Mouse (Mus musculus): Measurements from ENCODE around the gene Rps5. TPM values are rescaled to one million over a fixed set of nuclear protein-coding genes. Genes with fewer than 3 reads are reported as not detected.
"Not testable (repeated sequence)": the region's sequence is repeated elsewhere in the genome, so short reads cannot be mapped to it uniquely, and the experiment has no call there.

Gene Rps5
- polyA plus RNA-seq, 1 experiment = 1,220 TPM

GRCm38 (mm10) chr7:12926316-12926715 is 4.2 kb downstream of the Rps5 start:
- Histone ChIP-seq H3K4me3 (ENCODE audit: insufficient read depth, low read length) (no peak overlapping the region), H3K27ac (ENCODE audit: insufficient read depth, low read depth, low read length) (no peak overlapping the region)
- TF ChIP-seq POLR2A (IDR thresholded peaks at IDR 0.05; ENCODE audit: borderline replicate concordance, low read depth, low read length) = no peak
- TF ChIP-seq CTCF (IDR thresholded peaks at IDR 0.05; ENCODE audit: low read depth, low read length) = no peak

DNA sequence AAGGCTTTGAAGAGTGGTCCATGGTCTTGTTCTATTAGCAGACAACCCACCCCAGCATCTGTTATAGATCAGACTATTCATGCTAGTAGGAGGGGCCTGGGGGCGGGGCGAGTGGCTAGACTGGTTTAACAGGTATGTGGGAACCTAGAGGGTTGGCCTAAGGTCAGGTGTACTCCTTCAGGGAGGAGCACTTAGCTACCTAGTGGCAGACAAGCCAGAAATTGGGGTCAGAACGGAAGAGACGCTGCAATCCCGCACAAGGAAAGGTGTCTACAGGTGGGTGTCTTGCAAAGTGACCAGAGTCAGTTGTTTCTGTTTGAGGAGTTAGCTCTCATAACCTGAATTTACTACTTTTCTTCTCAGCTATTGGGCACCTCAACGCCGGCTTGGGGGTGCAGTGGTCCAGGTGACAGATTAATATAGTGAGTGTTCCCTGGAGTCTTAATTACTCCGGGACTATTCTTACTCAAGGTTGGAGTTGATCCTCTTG is 5.1 kb downstream of the Rps5 start, which contains the start of gene Rnf225:
Gene Rnf225 (plus strand): TSS at position 226 of the 490 bp plus-strand sequence.
- Histone ChIP-seq H3K4me3 (ENCODE audit: insufficient read depth, low read length) (no peak within 1 kb of the TSS), H3K27ac (ENCODE audit: insufficient read depth, low read depth, low read length) (no peak within 1 kb of the TSS), H3K4me1 (ENCODE audit: control insufficient read depth, insufficient read depth, low read length) (no peaks in the 10 kb centered on the region)
- no peak for TF ChIP-seq CTCF (IDR thresholded peaks at IDR 0.05; ENCODE audit: low read depth, low read length)
- no peak for TF ChIP-seq POLR2A (IDR thresholded peaks at IDR 0.05; ENCODE audit: borderline replicate concordance, low read depth, low read length)

More at GRCm38 (mm10) chr7:12926316-12926715, 4.2 kb downstream of the Rps5 start:
- no peaks in the 10 kb centered on the region for H3K4me1 ChIP-seq (ENCODE audit: control insufficient read depth, insufficient read depth, low read length)

GRCm38 (mm10) chr7:12927693-12928589 is 5.9 kb downstream of the Rps5 start:
- Histone ChIP-seq H3K27ac (ENCODE audit: insufficient read depth, low read depth, low read length) (no peak overlapping the region), H3K4me3 (ENCODE audit: insufficient read depth, low read length) (no peak overlapping the region), H3K4me1 (ENCODE audit: control insufficient read depth, insufficient read depth, low read length) (no peaks in the 10 kb centered on the region)
- TF ChIP-seq CTCF (IDR thresholded peaks at IDR 0.05; ENCODE audit: low read depth, low read length) = no peak

- no peak overlapping the region for H3K27ac ChIP-seq (ENCODE audit: insufficient read depth, low read depth, low read length)
- H3K4me3 ChIP-seq (ENCODE audit: insufficient read depth, low read length) = no peak overlapping the region
- H3K4me1 ChIP-seq (ENCODE audit: control insufficient read depth, insufficient read depth, low read length) = no peaks in the 10 kb centered on the region
- no peak for TF ChIP-seq CTCF (IDR thresholded peaks at IDR 0.05; ENCODE audit: low read depth, low read length)
Measured at GRCm38 (mm10) chr7:12933615-12934140, 11.6 kb downstream of the Rps5 start.

GRCm38 (mm10) chr7:12934808-12935207 is 12.7 kb downstream of the Rps5 start:
- Histone ChIP-seq H3K4me3 (ENCODE audit: insufficient read depth, low read length) (no peak overlapping the region), H3K27ac (ENCODE audit: insufficient read depth, low read depth, low read length) (no peak overlapping the region), H3K4me1 (ENCODE audit: control insufficient read depth, insufficient read depth, low read length) (no peaks in the 10 kb centered on the region)
- TF ChIP-seq CTCF (IDR thresholded peaks at IDR 0.05; ENCODE audit: low read depth, low read length) (no peak), POLR2A (IDR thresholded peaks at IDR 0.05; ENCODE audit: borderline replicate concordance, low read depth, low read length) (no peak)

DNA sequence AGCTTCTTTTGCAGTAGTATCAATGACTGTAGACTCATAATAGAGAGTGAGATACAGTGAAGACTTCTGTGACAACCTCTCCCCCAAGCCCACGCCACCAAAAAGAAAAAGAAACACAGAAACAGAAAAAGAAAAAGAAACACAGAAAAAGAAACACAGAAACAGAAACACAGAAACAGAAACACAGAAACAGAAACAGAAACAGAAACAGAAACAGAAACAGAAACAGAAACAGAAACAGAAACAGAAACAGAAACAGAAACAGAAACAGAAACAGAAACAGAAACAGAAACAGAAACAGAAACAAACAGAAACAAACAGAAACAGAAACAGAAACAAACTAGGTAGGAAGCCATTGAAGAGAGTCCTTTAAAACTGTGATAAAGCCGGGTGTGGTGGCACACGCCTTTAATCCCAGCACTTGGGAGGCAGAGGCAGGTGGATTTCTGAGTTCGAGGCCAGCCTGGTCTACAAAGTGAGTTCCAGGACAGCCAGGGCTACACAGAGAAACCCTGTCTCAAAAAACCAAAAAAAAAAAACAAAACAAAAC is 15.2 kb downstream of the Rps5 start:
- H3K4me1 ChIP-seq (ENCODE audit: control insufficient read depth, insufficient read depth, low read length); H3K4me3 ChIP-seq (ENCODE audit: insufficient read depth, low read length); H3K27ac ChIP-seq (ENCODE audit: insufficient read depth, low read depth, low read length): not testable (repeated sequence)

DNA sequence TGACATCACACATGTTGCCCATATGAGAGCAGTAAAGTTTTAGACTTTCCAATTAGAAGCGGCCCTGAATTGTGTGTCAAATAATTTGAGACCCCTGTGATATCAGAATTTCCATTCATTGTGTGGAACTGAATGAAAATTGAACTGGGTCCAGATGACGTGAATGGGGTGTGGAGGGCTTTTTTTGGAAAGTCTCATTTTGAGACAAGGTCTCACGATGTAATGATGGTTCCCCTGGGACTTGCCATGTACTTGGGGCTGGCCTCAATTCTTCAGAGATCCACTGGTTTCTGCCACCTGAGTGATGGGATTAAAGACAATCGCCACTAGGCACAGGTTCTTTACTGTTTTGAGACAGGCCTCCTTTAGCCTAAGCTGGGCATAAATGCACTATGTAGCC is 18.5 kb downstream of the Rps5 start:
- Histone ChIP-seq H3K4me3 (ENCODE audit: insufficient read depth, low read length) (no peak overlapping the region), H3K4me1 (ENCODE audit: control insufficient read depth, insufficient read depth, low read length) (no peaks in the 10 kb centered on the region), H3K27ac (ENCODE audit: insufficient read depth, low read depth, low read length) (no peak overlapping the region)
- no peak for TF ChIP-seq CTCF (IDR thresholded peaks at IDR 0.05; ENCODE audit: low read depth, low read length)

DNA sequence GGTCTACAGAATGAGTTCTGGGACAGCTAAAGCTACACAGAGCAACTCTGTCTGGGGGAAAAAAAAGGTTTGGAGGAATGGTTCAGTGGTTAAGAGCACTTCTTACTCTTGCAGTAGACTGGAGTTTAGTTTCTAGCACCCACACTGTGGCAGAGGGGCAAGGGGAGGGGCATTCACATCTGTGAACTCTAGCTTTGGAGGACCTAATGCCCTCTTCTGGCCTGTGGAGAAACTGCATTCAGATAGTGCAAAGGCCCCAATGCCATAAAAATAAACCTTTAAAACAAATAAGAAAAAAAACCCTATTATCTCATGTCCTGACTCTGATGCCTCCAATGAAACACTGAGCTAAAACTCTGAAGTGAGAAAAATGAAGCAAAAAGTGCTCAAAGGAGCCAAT is 21.4 kb downstream of the Rps5 start:
- Histone ChIP-seq H3K4me1 (ENCODE audit: control insufficient read depth, insufficient read depth, low read length) (no peaks in the 10 kb centered on the region), H3K4me3 (ENCODE audit: insufficient read depth, low read length) (no peak overlapping the region), H3K27ac (ENCODE audit: insufficient read depth, low read depth, low read length) (no peak overlapping the region)

DNA sequence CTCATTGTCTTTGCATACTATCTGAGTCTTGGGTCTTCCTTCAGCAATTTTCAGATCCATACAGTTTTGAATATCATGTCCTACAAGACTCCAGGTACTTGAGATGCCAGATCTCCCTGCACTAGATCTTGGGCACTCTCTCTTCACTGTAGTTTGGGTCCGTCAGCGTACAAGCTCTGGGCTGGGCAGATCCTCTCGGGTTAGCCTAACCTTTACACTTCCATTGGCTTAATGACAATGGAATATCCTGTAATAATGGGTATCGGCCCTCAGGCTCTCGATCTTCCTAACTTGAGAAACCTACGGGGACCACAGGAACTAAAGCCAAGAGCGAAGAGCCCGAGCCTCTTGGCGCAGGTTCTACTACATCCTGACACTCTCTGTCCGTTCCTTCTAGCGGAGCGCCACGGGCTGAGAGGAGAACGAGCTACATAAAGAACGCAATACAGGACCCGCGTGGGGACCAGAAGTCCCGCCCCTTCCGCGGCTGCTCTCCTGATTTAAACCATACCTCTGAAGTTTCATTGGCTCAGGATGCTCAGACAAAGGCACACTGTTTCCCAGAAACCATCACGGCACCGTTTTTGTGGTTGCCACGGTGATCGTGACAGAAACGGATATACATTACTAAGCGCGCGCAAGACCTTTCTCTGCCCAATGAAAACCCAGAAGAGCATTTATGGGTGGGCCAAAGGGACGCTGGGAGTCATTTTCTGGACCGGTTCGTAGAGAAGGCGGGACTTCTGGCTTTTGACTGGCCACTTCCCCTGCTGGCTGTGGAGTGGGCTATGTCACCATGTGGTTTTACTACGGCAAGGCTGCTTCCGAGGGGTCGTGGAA is 27.2 kb downstream of the Rps5 start:
- no peak for TF ChIP-seq CTCF (IDR thresholded peaks at IDR 0.05; ENCODE audit: low read depth, low read length)
- TF ChIP-seq POLR2A (IDR thresholded peaks at IDR 0.05; ENCODE audit: borderline replicate concordance, low read depth, low read length) = 0 out of 2 replicates have a peak, but pooled peaks have one; percentile 55
- Histone ChIP-seq H3K4me3 (ENCODE audit: insufficient read depth, low read length) (peak overlapping the region; percentile 76), H3K27ac (ENCODE audit: insufficient read depth, low read depth, low read length) (peak overlapping the region; percentile 46)

More for the DNA sequence above, 21.4 kb downstream of the Rps5 start:
- no peak for TF ChIP-seq POLR2A (IDR thresholded peaks at IDR 0.05; ENCODE audit: borderline replicate concordance, low read depth, low read length)
- 0 out of 2 replicates have a peak, but pooled peaks have one; percentile 23 for TF ChIP-seq CTCF (IDR thresholded peaks at IDR 0.05; ENCODE audit: low read depth, low read length)

More for the DNA sequence above, 27.2 kb downstream of the Rps5 start:
- peaks cover 9% of the 10 kb centered on the region for H3K4me1 ChIP-seq (ENCODE audit: control insufficient read depth, insufficient read depth, low read length)
